8 mouse cellular contexts compared by ENCODE assay signal in the genomic region with DNA sequence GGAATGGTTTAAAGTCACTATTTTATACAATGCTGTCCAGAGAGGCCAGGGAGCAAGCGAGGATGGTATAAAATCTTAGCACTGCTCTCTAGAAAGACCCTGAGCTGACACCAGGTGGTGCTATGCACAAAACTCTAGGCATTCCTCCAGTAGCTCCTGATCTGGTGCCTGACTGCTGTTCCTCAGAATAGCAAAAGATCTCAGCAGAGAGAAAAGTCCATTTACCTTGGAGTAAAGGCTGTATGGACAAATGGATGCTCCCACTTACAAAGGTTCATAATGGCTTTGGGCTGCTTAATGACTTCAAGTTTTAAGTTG.
DNase-seq lines count a peak whose midpoint lies in the region; ATAC-seq and TF ChIP-seq lines count a peak whose summit lies in the region.

No protein-coding gene starts in this region.

- no peaks in the 10 kb centered on the region for H3K27me3 ChIP-seq in heart, adult 2 months (ENCODE audit: control insufficient read depth, insufficient read depth, low read length)
- no peaks in the 10 kb centered on the region for H3K27me3 ChIP-seq in forebrain, embryonic 12.5 days
- no peaks in the 10 kb centered on the region for H3K27me3 ChIP-seq in intestine, embryonic 15.5 days (replicated peaks)
- no peaks in the 10 kb centered on the region for H3K27me3 ChIP-seq in midbrain, embryonic 10.5 days (ENCODE audit: low read depth, poor library complexity, severe bottlenecking)
- no peaks in the 10 kb centered on the region for H3K27me3 ChIP-seq in stomach, embryonic 15.5 days (replicated peaks)

- no peaks in the 10 kb centered on the region for H3K9me3 ChIP-seq in forebrain, embryonic 12.5 days
- no peaks in the 10 kb centered on the region for H3K9me3 ChIP-seq in intestine, embryonic 15.5 days
- no peaks in the 10 kb centered on the region for H3K9me3 ChIP-seq in midbrain, embryonic 10.5 days (replicated peaks)
- no peaks in the 10 kb centered on the region for H3K9me3 ChIP-seq in stomach, embryonic 15.5 days

- H3K79me2 ChIP-seq in heart, adult 2 months (replicated peaks; ENCODE audit: control insufficient read depth, insufficient read depth, low read length): no peaks in the 10 kb centered on the region

- H3K4me1 ChIP-seq in heart, adult 2 months (ENCODE audit: control insufficient read depth, insufficient read depth, low read length): no peaks in the 10 kb centered on the region
- no peaks in the 10 kb centered on the region for H3K4me1 ChIP-seq in forebrain, embryonic 12.5 days
- H3K4me1 ChIP-seq in intestine, embryonic 15.5 days (replicated peaks): no peaks in the 10 kb centered on the region
- no peaks in the 10 kb centered on the region for H3K4me1 ChIP-seq in midbrain, embryonic 10.5 days
- no peaks in the 10 kb centered on the region for H3K4me1 ChIP-seq in stomach, embryonic 15.5 days

- peak; percentile 89; the same call in 1 of the 2 replicates for ATAC-seq in forebrain, embryonic 12.5 days (ENCODE audit: low FRiP score)
- ATAC-seq in intestine, embryonic 15.5 days: peak; percentile 80
- ATAC-seq in stomach, embryonic 15.5 days (ENCODE audit: insufficient read depth, low FRiP score, low read depth): peak; percentile 58; the same call in 1 of the 2 replicates

- no peak overlapping the region for H3K4me2 ChIP-seq in forebrain, embryonic 12.5 days
- H3K4me2 ChIP-seq in intestine, embryonic 15.5 days (replicated peaks): no peak overlapping the region
- H3K4me2 ChIP-seq in stomach, embryonic 15.5 days: no peak overlapping the region

- no peak overlapping the region for H3K9ac ChIP-seq in heart, adult 2 months (ENCODE audit: low read depth, low read length)
- no peak overlapping the region for H3K9ac ChIP-seq in forebrain, embryonic 12.5 days
- H3K9ac ChIP-seq in intestine, embryonic 15.5 days: no peak overlapping the region
- no peak overlapping the region for H3K9ac ChIP-seq in stomach, embryonic 15.5 days

- no peak overlapping the region for H3K27ac ChIP-seq in heart, adult 2 months
- no peak overlapping the region for H3K27ac ChIP-seq in forebrain, embryonic 12.5 days
- no peak overlapping the region for H3K27ac ChIP-seq in intestine, embryonic 15.5 days
- H3K27ac ChIP-seq in left cerebral cortex, adult 2 months: no peak overlapping the region
- H3K27ac ChIP-seq in midbrain, embryonic 10.5 days (replicated peaks): no peak overlapping the region
- no peak overlapping the region for H3K27ac ChIP-seq in stomach, embryonic 15.5 days

- no peak for TF ChIP-seq POLR2A in heart, adult 2 months (IDR thresholded peaks at IDR 0.05; ENCODE audit: insufficient read depth, low read depth, low read length)

- H3K36me3 ChIP-seq in heart, adult 2 months (ENCODE audit: control insufficient read depth, insufficient read depth, low read length): no peaks in the 10 kb centered on the region
- H3K36me3 ChIP-seq in forebrain, embryonic 12.5 days (replicated peaks): no peaks in the 10 kb centered on the region
- no peaks in the 10 kb centered on the region for H3K36me3 ChIP-seq in intestine, embryonic 15.5 days
- no peaks in the 10 kb centered on the region for H3K36me3 ChIP-seq in midbrain, embryonic 10.5 days
- no peaks in the 10 kb centered on the region for H3K36me3 ChIP-seq in stomach, embryonic 15.5 days

- peak; percentile 67 for TF ChIP-seq CTCF in heart, adult 2 months (IDR thresholded peaks at IDR 0.05)
- peak; percentile 73 for TF ChIP-seq CTCF in left cerebral cortex, adult 2 months (IDR thresholded peaks at IDR 0.05)

- TF ChIP-seq EP300 in heart, adult 2 months (IDR thresholded peaks at IDR 0.05; ENCODE audit: insufficient read depth, low read depth, low read length): no peak

- peak; percentile 12 to 25 for DNase-seq in heart, adult 2 months
- DNase-seq in heart, adult 11 months: no peak
- DNase-seq in adrenal gland, postnatal 25 days: peak; percentile 41
- peak; percentile 69 to 70 for DNase-seq in left cerebral cortex, adult 2 months (ENCODE audit: extremely low spot score in 1 of 2, low spot score in 2 of 2)
- DNase-seq in midbrain, embryonic 10.5 days (ENCODE audit: low spot score): peak; percentile 40

- H3K4me3 ChIP-seq in heart, adult 2 months: no peak overlapping the region
- no peak overlapping the region for H3K4me3 ChIP-seq in forebrain, embryonic 12.5 days (replicated peaks)
- H3K4me3 ChIP-seq in intestine, embryonic 15.5 days (replicated peaks): no peak overlapping the region
- H3K4me3 ChIP-seq in left cerebral cortex, adult 2 months: no peak overlapping the region
- H3K4me3 ChIP-seq in midbrain, embryonic 10.5 days: no peak overlapping the region
- H3K4me3 ChIP-seq in stomach, embryonic 15.5 days (replicated peaks): no peak overlapping the region

- 71% methylated on average over 1 of the region's 1 CpGs for WGBS in heart, adult 2 months
- 75% methylated on average over 1 of the region's 1 CpGs for WGBS in forebrain, embryonic 12.5 days
- WGBS in intestine, embryonic 15.5 days: 63% methylated on average over 1 of the region's 1 CpGs
- 66% methylated on average over 1 of the region's 1 CpGs for WGBS in midbrain, embryonic 10.5 days
- WGBS in stomach, embryonic 15.5 days: 57% methylated on average over 1 of the region's 1 CpGs

- intact Hi-C loops in heart, adult 2 months (cut with DNase I): loop anchor here (5.0 kb wide), 1 partner anchor 555 kb away; no protein-coding TSS in a partner anchor
- intact Hi-C loops in left cerebral cortex, adult 2 months (cut with DNase I): loop anchor here (1.0 to 5.0 kb wide), 2 partner anchors 430 to 554 kb away; no protein-coding TSS in a partner anchor
